Mouse (Mus musculus): ENCODE results near the gene Tmem262. TPM values are rescaled to one million over a fixed set of nuclear protein-coding genes. Genes with fewer than 3 reads are reported as not detected.
A peak's percentile ranks its signal among the peaks of the same experiment; 100 is the strongest.

The Tmem262 gene
- polyA plus RNA-seq, 1 experiment: 219 TPM

- TF ChIP-seq POLR2A (IDR thresholded peaks at IDR 0.05; ENCODE audit: control insufficient read depth, low read depth, low read length) (no peak; the same call in 1 of the 2 replicates), CTCF (IDR thresholded peaks at IDR 0.05; ENCODE audit: control insufficient read depth, insufficient read depth, insufficient replicate concordance, low read depth, low read length) (no peak)
- Histone ChIP-seq H3K27me3 (ENCODE audit: control insufficient read depth, insufficient read depth, low read length) (no peaks in the 10 kb centered on the region), H3K36me3 (ENCODE audit: control insufficient read depth, insufficient read depth, low read length) (0 out of 2 replicates have a peak, but pooled peaks cover 2% of the 10 kb centered on the region), H3K4me1 (ENCODE audit: control insufficient read depth, insufficient read depth, low read length) (peaks cover 5% of the 10 kb centered on the region), H3K27ac (ENCODE audit: control insufficient read depth, insufficient read depth, low read depth, low read length) (peak overlapping the region; percentile 91), H3K4me3 (ENCODE audit: control insufficient read depth, low read depth, low read length) (peak overlapping the region; percentile 88)
Measured at GRCm38 (mm10) chr19:6045366-6046293, 34.2 kb upstream of the Tmem262 start.

GRCm38 (mm10) chr19:6046294-6047153 is 33.3 kb upstream of the Tmem262 start, which contains the start of gene Syvn1:
Syvn1 (plus strand) TSS chr19:6046576.
- H3K27ac ChIP-seq (ENCODE audit: control insufficient read depth, insufficient read depth, low read depth, low read length): peak within 1 kb of the TSS; percentile 91
- no peak for TF ChIP-seq CTCF (IDR thresholded peaks at IDR 0.05; ENCODE audit: control insufficient read depth, insufficient read depth, insufficient replicate concordance, low read depth, low read length)
- TF ChIP-seq POLR2A (IDR thresholded peaks at IDR 0.05; ENCODE audit: control insufficient read depth, low read depth, low read length): peak; percentile 95

GRCm38 (mm10) chr19:6047154-6047898 is 32.5 kb upstream of the Tmem262 start:
- no peak for TF ChIP-seq POLR2A (IDR thresholded peaks at IDR 0.05; ENCODE audit: control insufficient read depth, low read depth, low read length)
- no peak for TF ChIP-seq CTCF (IDR thresholded peaks at IDR 0.05; ENCODE audit: control insufficient read depth, insufficient read depth, insufficient replicate concordance, low read depth, low read length)
- Histone ChIP-seq H3K36me3 (ENCODE audit: control insufficient read depth, insufficient read depth, low read length) (peaks cover 2% of the 10 kb centered on the region), H3K27me3 (ENCODE audit: control insufficient read depth, insufficient read depth, low read length) (no peaks in the 10 kb centered on the region), H3K4me3 (ENCODE audit: control insufficient read depth, low read depth, low read length) (peak overlapping the region; percentile 88), H3K4me1 (ENCODE audit: control insufficient read depth, insufficient read depth, low read length) (peaks cover 5% of the 10 kb centered on the region), H3K27ac (ENCODE audit: control insufficient read depth, insufficient read depth, low read depth, low read length) (peak overlapping the region; percentile 91)

More at GRCm38 (mm10) chr19:6046294-6047153, 33.3 kb upstream of the Tmem262 start, which contains the start of gene Syvn1:
- peak within 1 kb of the TSS; percentile 88 for H3K4me3 ChIP-seq (ENCODE audit: control insufficient read depth, low read depth, low read length)
- H3K27me3 ChIP-seq (ENCODE audit: control insufficient read depth, insufficient read depth, low read length): no peaks in the 10 kb centered on the region
- H3K4me1 ChIP-seq (ENCODE audit: control insufficient read depth, insufficient read depth, low read length): peaks cover 5% of the 10 kb centered on the region
- H3K36me3 ChIP-seq (ENCODE audit: control insufficient read depth, insufficient read depth, low read length): peaks cover 2% of the 10 kb centered on the region; the same call in 1 of the 2 replicates

- Histone ChIP-seq H3K27me3 (ENCODE audit: control insufficient read depth, insufficient read depth, low read length) (no peaks in the 10 kb centered on the region), H3K4me3 (ENCODE audit: control insufficient read depth, low read depth, low read length) (peak overlapping the region; percentile 88), H3K27ac (ENCODE audit: control insufficient read depth, insufficient read depth, low read depth, low read length) (peak overlapping the region; percentile 41; the same call in 1 of the 2 replicates), H3K36me3 (ENCODE audit: control insufficient read depth, insufficient read depth, low read length) (peaks cover 2% of the 10 kb centered on the region), H3K4me1 (ENCODE audit: control insufficient read depth, insufficient read depth, low read length) (peaks cover 5% of the 10 kb centered on the region)
- no peak for TF ChIP-seq CTCF (IDR thresholded peaks at IDR 0.05; ENCODE audit: control insufficient read depth, insufficient read depth, insufficient replicate concordance, low read depth, low read length)
Measured at GRCm38 (mm10) chr19:6047899-6048166, 32.0 kb upstream of the Tmem262 start.

- H3K36me3 ChIP-seq (ENCODE audit: control insufficient read depth, insufficient read depth, low read length): peaks cover 2% of the 10 kb centered on the region
Measured at GRCm38 (mm10) chr19:6048681-6049410, 31.0 kb upstream of the Tmem262 start.

GRCm38 (mm10) chr19:6052516-6052915 is 27.3 kb upstream of the Tmem262 start:
- Histone ChIP-seq H3K27ac (ENCODE audit: control insufficient read depth, insufficient read depth, low read depth, low read length) (no peak overlapping the region), H3K27me3 (ENCODE audit: control insufficient read depth, insufficient read depth, low read length) (no peaks in the 10 kb centered on the region), H3K36me3 (ENCODE audit: control insufficient read depth, insufficient read depth, low read length) (peaks cover 2% of the 10 kb centered on the region), H3K4me3 (ENCODE audit: control insufficient read depth, low read depth, low read length) (no peak overlapping the region), H3K4me1 (ENCODE audit: control insufficient read depth, insufficient read depth, low read length) (peaks cover 4% of the 10 kb centered on the region)
- TF ChIP-seq POLR2A (IDR thresholded peaks at IDR 0.05; ENCODE audit: control insufficient read depth, low read depth, low read length): no peak
- no peak for TF ChIP-seq CTCF (IDR thresholded peaks at IDR 0.05; ENCODE audit: control insufficient read depth, insufficient read depth, insufficient replicate concordance, low read depth, low read length)

More at GRCm38 (mm10) chr19:6048681-6049410, 31.0 kb upstream of the Tmem262 start:
- no peaks in the 10 kb centered on the region for H3K27me3 ChIP-seq (ENCODE audit: control insufficient read depth, insufficient read depth, low read length)
- H3K27ac ChIP-seq (ENCODE audit: control insufficient read depth, insufficient read depth, low read depth, low read length): no peak overlapping the region
- no peak overlapping the region for H3K4me3 ChIP-seq (ENCODE audit: control insufficient read depth, low read depth, low read length)
- TF ChIP-seq CTCF (IDR thresholded peaks at IDR 0.05; ENCODE audit: control insufficient read depth, insufficient read depth, insufficient replicate concordance, low read depth, low read length) (peak; percentile 4; the same call in 1 of the 2 replicates), POLR2A (IDR thresholded peaks at IDR 0.05; ENCODE audit: control insufficient read depth, low read depth, low read length) (no peak)
- H3K4me1 ChIP-seq (ENCODE audit: control insufficient read depth, insufficient read depth, low read length): peaks cover 5% of the 10 kb centered on the region

All from testis, adult 2 months (tissue).